Mouse (Mus musculus) hindbrain, embryonic 12.5 days (tissue): ENCODE measurements at regions not wholly inside any gene's neighbourhood (a gene's known extent, or its start where the extent isn't known, plus 50 kb on each side); places are given as distances from the start of the nearest gene placed in this dataset.

Experiments used
- ATAC-seq: fragments of 200-750 bp; cut with Nextera tagmentation; 2 replicates; pipeline ENCODE4 v1.8.0; 2017; ENCODE audit warnings: moderate TSS enrichment; ENCODE audit not compliant: low FRiP score
- H3K27ac ChIP-seq: fragments of 300-500 bp; sonication (generic); 2 replicates; pipeline ENCODE4 v1.5.1; 2016; ENCODE audit warnings: mild to moderate bottlenecking
- H3K27me3 ChIP-seq: fragments of 300-500 bp; sonication (generic); 2 replicates; pipeline ENCODE4 v1.6.1; 2016; ENCODE audit warnings: mild to moderate bottlenecking
- H3K36me3 ChIP-seq: fragments of 300-500 bp; sonication (generic); 2 replicates; pipeline ENCODE4 v1.6.1; 2016; ENCODE audit warnings: mild to moderate bottlenecking
- H3K4me1 ChIP-seq: fragments of 300-500 bp; sonication (generic); 2 replicates; pipeline ENCODE4 v1.6.1; 2016
- H3K4me2 ChIP-seq: fragments of 300-500 bp; sonication (generic); replicated peaks from 2 replicates; pipeline ENCODE4 v1.6.1; 2016; ENCODE audit warnings: mild to moderate bottlenecking
- H3K4me3 ChIP-seq: fragments of 300-500 bp; sonication (generic); 2 replicates; pipeline ENCODE4 v1.5.1; 2016; ENCODE audit warnings: mild to moderate bottlenecking
- H3K9ac ChIP-seq: fragments of 300-500 bp; sonication (generic); 2 replicates; pipeline ENCODE4 v1.6.1; 2016; ENCODE audit warnings: mild to moderate bottlenecking, moderate library complexity
- H3K9me3 ChIP-seq: fragments of 300-500 bp; sonication (generic); replicated peaks from 2 replicates; pipeline ENCODE4 v1.6.1; 2016; ENCODE audit warnings: mild to moderate bottlenecking
- WGBS: fragments of 180-500 bp; shearing (Covaris S2); methylation state at CpG from one replicate; pipeline ENCODE4 v1.1.7; 2016; 5-methylcytosine and 5-hydroxymethylcytosine counted together

DNA sequence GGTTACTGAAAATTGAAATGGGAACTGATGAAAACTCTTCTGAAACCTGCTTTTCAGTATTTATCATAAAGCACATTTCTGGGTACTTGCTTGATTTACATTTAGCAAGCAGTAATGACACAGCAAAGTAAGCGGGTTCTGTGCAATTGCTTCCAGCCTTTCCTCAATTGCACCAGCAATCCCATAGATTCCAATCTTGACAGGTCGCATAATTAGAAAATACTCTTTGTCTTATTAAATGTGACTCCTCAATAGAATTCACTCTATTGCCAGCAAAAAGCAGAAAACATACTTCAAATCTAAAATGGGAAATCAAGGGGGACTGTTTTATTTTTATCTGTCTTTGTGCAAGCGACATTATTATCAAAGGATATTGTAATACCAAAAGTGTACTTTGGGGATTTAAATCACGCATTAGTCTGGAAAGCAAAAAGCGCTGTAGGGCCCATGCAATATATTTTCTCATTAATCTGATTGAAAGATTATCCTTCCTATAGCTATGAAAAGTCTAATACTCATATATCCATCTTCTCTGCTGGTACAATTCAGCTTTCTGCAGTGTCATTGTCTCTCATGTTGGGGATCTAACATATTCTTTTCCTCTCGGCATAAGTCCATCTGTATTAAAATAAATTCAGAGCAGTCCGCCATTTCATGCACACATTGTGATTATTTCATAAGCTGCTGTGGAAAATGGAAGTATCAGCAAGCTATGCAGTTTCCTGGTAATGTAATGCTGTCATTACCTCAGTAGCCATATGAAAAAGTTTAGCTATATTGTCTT lies 1305.8 kb upstream of the Gm8797 start:
- no peaks in the 10 kb centered on the region for H3K36me3 ChIP-seq
- no peaks in the 10 kb centered on the region for H3K27me3 ChIP-seq
- H3K4me3 ChIP-seq: no peak overlapping the region
- H3K4me2 ChIP-seq: no peak overlapping the region
- peak overlapping the region; percentile 26; the same call in 1 of the 2 replicates for H3K27ac ChIP-seq
- peak; percentile 54 for ATAC-seq
- WGBS: 73% methylated on average over 7 of the region's 7 CpGs
- no peaks in the 10 kb centered on the region for H3K9me3 ChIP-seq
- H3K4me1 ChIP-seq: no peaks in the 10 kb centered on the region
- no peak overlapping the region for H3K9ac ChIP-seq

DNA sequence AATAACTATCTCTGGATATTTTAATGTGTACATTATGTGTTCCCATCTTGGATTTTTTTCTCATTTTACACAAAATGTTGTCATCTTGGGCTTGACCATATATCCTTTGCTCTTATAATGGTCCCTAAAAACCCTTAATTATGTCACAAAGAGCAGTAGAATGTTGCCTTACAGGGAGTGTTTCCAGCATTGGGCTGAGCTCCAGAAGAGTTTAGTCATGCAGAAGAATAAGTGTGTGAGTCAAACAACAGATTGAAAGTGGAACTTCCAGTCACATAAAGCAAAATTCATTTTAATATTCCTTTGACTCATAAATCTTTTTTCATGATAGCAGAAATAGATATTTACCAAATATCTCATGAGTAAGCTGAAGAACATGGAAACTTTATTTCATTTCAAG lies 1282.6 kb upstream of the Gm8797 start:
- Histone ChIP-seq H3K9ac (no peak overlapping the region), H3K4me3 (no peak overlapping the region), H3K27me3 (no peaks in the 10 kb centered on the region), H3K27ac (no peak overlapping the region), H3K4me1 (no peaks in the 10 kb centered on the region), H3K36me3 (no peaks in the 10 kb centered on the region), H3K4me2 (no peak overlapping the region), H3K9me3 (no peaks in the 10 kb centered on the region)
- no peak for ATAC-seq
